Mouse (Mus musculus) spleen, postnatal 10 days (tissue): ENCODE data around the gene Pkp4.

Experiments used
- DNase-seq, 2 experiments: peaks; one replicate each; pipeline ENCODE4 v3.0.0; 2021 to 2022; ENCODE audit warnings: low spot score in 2 of 2

The Pkp4 gene

GRCm38 (mm10) chr2:59184107-59185064, 23.7 kb downstream of the Pkp4 start:
- no peak for DNase-seq

DNA sequence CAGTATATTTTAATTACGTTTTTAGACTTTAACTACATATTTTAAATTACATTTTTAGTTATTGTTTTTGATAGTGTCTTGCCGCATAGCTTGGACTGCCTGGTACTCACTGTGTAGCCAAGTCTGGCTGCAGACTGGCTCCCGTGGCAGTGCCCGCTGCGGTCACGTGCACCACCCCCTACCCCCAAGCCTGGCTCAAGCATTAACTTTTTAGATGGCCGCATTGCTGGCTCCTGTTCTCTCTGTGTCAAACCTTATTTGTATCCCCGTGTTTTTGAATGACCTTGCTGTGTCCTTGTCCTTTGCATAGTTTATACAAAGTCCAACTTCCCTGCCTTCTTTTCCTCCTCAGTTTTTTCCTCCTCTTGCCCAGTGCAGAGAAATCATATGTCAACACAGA, 25.5 kb downstream of the Pkp4 start:
- no peak for DNase-seq

GRCm38 (mm10) chr2:59186966-59187365, 26.3 kb downstream of the Pkp4 start:
- DNase-seq: no peak

DNA sequence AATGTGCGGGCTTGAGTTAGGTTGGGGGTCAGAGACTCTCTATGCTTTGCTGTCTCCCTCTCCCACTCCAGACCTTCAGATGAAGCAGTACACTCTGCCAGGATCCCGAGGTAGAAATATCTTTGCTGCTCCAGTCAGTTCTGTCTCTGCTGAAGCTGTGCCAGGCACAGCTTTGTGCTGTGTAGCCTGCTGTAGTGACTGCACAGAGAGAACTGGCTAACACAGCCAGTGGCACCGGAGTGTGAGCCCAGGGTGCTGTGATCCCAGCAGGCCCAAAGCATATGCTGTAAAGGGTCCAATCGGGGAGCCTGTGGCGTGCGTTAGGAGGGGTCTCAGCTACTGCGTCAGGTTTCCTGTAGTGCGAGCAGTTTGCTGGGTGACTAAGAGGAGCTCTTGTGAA, 27.7 kb downstream of the Pkp4 start:
- no peak for DNase-seq

DNA sequence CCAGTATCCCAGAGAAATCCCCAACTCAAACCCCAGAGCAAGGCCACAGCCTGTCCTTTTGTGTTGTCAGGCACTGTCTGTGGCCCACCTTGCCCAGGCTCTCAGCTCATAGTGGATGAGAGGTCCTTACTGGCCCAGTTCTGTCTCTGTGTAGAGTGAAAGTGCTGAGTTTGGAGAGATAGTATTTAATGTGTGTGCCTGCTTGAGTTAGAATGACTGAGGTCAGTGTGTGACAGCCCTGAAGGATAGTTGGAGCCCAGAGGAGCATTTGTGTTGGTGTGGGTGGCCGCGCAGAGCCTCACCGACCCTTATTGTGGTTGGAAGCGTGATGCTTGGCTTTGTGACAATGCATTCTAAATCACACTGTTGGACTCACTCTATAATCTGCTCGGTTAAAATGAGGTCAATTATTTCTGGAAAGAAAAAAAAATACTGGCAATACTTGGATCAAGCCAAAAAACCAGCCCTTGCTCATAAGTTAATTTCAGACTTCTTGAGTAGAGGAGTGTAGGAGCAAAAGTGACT, 29.1 kb downstream of the Pkp4 start:
- DNase-seq: no peak

- DNase-seq: no peak
Observed at GRCm38 (mm10) chr2:59190186-59190585, 29.5 kb downstream of the Pkp4 start.

DNA sequence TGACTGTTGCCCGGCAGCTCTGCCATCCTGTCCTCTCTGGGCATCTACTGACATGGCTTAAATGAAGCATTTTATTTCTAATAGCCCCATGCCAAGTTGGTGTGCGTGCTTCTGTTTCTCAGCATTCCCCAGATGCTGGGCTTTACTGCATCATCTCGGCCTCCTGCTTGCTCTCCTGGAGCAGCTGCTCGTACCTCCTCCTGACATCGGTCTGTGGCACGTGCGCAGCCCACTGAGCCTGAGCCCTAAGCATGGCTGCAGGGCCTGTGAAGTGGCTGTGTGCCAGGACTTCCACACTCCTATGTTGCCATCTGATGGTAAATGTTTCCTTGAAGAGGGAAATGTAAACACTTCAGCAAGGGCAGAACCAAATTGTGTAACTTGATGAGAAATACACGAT, 30.8 kb downstream of the Pkp4 start:
- DNase-seq: no peak

- no peak for DNase-seq
Observed at GRCm38 (mm10) chr2:59193117-59193516, 32.5 kb downstream of the Pkp4 start.

GRCm38 (mm10) chr2:59197156-59197555, 36.5 kb downstream of the Pkp4 start:
- DNase-seq: no peak

DNA sequence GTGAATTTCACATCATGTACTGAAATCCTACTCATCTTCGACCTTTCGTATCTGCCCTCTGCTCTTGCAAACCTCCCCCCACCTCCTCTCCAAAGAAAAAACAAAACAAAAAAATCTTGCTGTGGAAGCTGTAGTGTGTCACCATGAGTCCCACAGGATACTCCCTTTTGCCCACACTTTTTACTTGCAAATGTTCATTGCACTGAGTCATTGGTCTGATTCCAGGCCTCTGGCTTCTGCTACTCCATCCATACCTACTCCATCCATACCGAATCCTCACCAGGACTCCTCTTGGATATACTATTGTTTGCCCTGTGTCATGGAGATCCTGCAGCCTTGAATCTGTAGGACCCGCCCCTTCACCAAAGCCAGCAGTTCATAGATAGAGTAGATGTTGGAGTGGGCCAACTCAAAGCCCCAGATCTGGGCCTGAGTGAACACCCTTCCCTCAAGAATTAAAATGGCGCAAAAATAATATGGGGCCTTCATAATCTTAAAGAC, 38.9 kb downstream of the Pkp4 start:
- DNase-seq: no peak

- DNase-seq: no peak
Observed at GRCm38 (mm10) chr2:59200511-59200910, 39.9 kb downstream of the Pkp4 start.

DNA sequence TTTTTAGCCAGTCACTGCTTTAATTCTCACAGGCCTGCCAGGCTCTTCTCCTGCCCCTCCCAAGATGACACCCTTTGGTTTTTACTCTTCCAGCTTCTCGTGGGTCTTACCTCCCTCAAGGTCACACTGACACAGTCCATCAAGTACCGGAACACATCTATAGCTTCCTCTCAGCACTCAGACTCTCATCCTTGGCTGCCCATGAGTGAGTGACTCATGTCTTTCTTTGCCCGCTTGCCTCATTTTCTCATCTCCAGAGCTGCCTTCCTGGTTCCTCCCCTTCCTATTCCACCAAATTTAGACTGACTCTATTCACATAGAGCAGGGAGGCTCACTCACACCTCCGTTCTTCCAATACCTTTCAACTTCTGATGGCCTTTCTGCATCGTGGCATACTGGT, 42.3 kb downstream of the Pkp4 start:
- DNase-seq: no peak

GRCm38 (mm10) chr2:59203627-59204425, 43.2 kb downstream of the Pkp4 start:
- DNase-seq: no peak

DNA sequence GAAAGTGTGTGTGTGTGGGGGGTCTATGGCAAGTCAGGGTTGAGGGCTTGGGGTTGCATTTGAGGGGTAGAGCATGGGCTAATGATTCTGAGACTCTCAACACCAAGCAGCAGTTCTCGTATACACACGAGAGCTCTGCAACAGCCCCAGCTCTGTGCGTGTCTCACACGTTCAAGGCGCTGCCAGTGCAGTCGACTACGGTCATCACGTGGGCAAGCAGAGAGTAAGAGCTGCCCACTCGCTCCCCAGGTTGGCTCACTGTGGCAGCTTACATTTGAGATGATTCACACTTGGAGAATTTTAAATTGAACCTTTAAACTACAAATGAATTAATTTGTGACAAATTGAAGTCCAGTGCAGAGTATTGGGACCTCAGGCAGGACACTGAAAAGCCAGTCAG, 44.4 kb downstream of the Pkp4 start:
- no peak for DNase-seq

- DNase-seq: no peak
Observed at GRCm38 (mm10) chr2:59206190-59206589, 45.5 kb downstream of the Pkp4 start.

DNA sequence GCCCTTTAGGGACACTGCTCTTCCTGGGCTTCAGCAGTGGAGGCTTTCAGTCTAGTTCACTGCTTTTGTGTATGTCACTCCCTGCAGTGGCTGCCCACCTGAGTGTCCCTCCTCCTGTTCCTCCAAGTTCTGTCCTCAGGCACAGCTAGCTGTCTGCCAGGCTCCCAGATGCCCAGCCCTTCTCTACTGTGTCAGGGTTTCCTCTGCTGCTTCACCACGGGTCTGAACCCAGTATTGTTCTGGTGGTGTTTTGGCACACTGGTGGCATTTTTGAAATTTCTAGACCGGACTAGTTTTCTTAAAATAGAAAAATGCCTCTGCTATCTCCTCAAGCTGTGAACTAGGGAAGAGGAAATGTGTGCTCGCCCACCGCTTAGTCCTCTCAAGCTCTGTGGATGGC, 46.6 kb downstream of the Pkp4 start:
- DNase-seq: no peak

DNA sequence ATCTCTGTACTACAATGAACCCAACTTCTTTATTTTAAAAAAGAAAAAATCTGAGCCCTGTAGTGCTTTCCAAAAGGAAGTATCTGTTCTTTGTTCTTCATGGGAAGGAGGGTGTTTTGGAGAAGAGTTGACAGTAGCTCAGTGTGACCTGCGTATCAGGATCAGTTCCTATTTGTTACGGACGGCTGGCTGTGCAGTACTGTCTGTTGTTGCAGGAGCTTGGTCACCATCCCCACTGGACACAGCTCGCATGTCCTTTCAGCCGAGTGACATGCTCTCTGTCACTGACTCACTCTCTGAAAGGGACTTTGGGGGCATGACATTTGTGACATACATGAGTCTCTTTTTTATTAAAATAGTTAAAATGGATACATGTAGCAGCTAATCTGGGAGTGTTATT, 47.1 kb downstream of the Pkp4 start:
- no peak for DNase-seq

GRCm38 (mm10) chr2:59208276-59208675, 47.6 kb downstream of the Pkp4 start:
- DNase-seq: no peak

GRCm38 (mm10) chr2:59211051-59211450, 50.4 kb downstream of the Pkp4 start:
- no peak for DNase-seq

GRCm38 (mm10) chr2:59212430-59212829, 51.8 kb downstream of the Pkp4 start:
- DNase-seq: no peak

DNA sequence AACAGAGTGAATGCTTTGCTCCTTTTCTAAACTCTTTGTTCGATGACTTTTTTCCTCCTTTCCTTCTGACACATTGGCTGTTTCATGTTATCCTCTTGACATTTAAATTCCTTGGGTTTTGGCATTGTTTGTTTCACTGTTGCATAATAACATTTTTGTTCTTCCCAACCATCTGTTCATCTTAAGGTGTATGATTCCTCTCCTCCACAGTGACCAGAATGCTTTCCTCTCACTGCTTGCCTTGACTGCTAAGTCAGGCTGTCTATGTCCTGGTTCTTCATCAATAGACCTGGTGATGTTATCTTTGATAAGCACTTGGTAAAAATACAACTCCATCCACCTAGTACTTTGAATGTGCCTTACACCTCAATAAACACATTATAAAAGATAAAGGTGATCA, 52.2 kb downstream of the Pkp4 start:
- DNase-seq: no peak

GRCm38 (mm10) chr2:59217931-59218330, 57.3 kb downstream of the Pkp4 start:
- DNase-seq: no peak
